Mouse (Mus musculus) embryonic stem cell, embryonic (primary cell): ENCODE results near the gene Calm4.
"Not testable (repeated sequence)": the region's sequence is repeated elsewhere in the genome, so short reads cannot be mapped to it uniquely, and the experiment has no call there.

Experiments used
- CTCF ChIA-PET, 4 experiments: fragments of 300-600 bp in 2 of 4; fragments of 350-600 bp in 2 of 4; sonication (Branson Sonifier 250); formaldehyde crosslinking; loops; one replicate each; lab custom pipeline; 2022; ENCODE audit warnings: inconsistent platforms in 2 of 4; lab: Charles Lee
- POLR2A ChIA-PET, 4 experiments: fragments of 300-600 bp in 2 of 4; fragments of 350-600 bp in 2 of 4; sonication (Branson Sonifier 250); formaldehyde crosslinking; loops; one replicate each; lab custom pipeline; 2022; ENCODE audit warnings: antibody characterized with exemption in 4 of 4, inconsistent platforms in 1 of 4; lab: Charles Lee

Calm4 gene

GRCm38 (mm10) chr13:3853648-3854333 lies 16.2 kb downstream of the Calm4 start, which contains the start of gene Calm5:
TSS of gene Calm5 (plus strand) at chr13:3854173.
- CTCF ChIA-PET: interaction anchor here in 1 of 4 experiments (0.6 kb wide), 1 partner anchor 56 kb away, joined by 5 read pairs; no protein-coding TSS in a partner anchor
- POLR2A ChIA-PET: not testable (repeated sequence)

GRCm38 (mm10) chr13:3854856-3855255 lies 17.3 kb downstream of the Calm4 start:
- ChIA-PET CTCF (no interaction called here), POLR2A (interaction anchor here in 1 of 4 experiments (0.6 to 1.2 kb wide), 2 partner anchors 11 to 220 kb away, joined by 3 to 7 read pairs; no protein-coding TSS in a partner anchor)

DNA sequence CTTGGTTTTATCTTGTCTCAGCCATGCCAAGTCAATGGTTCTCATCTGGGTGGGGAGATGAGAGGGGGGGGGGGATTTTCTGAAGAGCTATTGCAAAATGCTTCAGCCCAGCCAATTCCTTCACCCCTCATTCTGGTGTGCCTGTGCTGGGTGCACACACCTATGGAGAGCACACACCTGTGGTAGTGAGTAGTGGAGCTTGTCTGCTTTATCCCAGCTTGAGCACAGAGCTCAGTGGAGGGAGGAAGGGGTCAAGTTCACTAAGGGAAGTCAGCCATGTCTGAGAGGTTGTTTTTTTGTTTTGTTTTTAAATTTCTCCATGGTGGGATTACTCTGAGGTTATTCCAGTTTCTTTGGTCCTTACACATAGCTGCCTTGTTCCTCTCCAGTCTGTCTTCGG lies 18.7 kb downstream of the Calm4 start:
- CTCF ChIA-PET: no interaction called here
- POLR2A ChIA-PET: interaction anchor here in 2 of 4 experiments (0.7 to 1.6 kb wide), 3 partner anchors 10 to 48 kb away, joined by 3 to 15 read pairs (median 8); no protein-coding TSS in a partner anchor

GRCm38 (mm10) chr13:3861251-3861650 lies 23.7 kb downstream of the Calm4 start:
- ChIA-PET POLR2A (interaction anchor here in 1 of 4 experiments (0.7 kb wide), 1 partner anchor 39 kb away, joined by 3 read pairs; no protein-coding TSS in a partner anchor), CTCF (no interaction called here)

- ChIA-PET CTCF (no interaction called here), POLR2A (no interaction called here)
These were observed 24.8 kb downstream of the Calm4 start for GRCm38 (mm10) chr13:3862325-3862724.

DNA sequence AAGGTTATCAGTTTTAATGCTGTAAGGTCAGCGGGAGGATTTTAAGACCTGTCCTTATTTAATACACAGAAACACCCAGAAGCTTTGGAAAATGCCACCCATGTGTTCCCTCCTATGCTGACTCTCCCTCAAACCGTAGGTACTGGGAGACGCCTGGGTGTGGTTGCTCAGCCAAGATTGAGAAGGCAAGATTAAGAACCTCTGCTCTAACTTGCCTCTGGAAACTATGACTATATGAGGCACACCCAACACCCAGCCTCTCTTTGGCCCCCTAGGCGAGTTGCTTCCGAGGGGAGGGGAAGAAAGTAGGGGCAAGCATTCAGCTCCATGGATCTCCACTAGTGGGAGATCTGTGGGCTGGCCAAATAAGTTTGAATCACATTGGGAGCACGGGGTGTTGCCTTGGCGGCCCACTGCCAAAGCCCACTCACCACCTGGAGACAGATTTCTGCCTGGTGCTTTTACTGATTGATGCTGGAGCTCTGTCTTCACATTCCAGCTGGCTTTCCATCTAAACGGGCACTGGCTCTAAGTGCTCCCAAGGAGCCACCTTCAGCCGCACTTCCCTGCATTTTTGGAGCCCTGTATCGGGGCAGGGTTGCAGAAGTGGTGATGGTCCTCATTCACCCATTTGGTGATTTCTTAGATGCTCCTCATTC lies 25.5 kb downstream of the Calm4 start:
- POLR2A ChIA-PET: no interaction called here
- CTCF ChIA-PET: no interaction called here

DNA sequence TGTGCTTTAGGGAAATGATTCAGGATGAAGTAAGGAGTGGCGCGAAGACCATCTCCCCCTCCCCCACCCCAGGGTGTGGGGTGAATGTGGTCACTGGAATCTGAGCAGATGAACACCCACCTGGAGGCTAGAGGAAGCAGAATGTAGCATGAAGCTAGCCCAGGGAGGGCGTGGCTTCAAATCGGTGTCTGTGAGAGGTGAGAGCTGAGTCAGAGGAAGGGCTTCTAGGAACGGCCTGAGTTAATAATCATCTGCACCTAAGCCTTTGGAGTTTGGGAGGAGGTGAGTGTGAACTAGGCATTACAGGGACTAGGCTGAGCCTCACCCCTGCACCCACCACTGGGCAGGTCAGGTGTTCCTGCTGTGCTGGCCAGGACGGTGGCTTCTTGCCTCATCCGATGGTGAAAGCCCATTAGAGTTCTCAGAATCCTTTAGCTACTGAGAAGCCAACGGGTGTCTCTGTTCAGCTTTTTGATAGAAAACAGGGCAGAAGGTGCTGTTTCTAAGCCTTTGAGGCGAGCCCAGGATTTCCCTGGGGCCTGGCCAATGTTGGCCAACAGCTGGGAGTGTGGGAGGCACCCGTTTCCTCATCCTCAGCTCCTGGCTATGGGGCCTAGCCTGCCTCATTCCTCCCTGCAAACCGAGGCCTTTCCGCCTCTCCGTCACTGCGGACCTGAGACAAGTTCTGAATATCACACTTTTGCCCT lies 28.2 kb downstream of the Calm4 start:
- POLR2A ChIA-PET: interaction anchor here in 2 of 4 experiments (0.6 to 2.2 kb wide), 12 partner anchors 9 to 233 kb away, joined by 3 to 15 read pairs (median 4); partner anchors contain the start of genes Net1 (in 1 of the 2) and Tubal3 (in 1 of the 2)

GRCm38 (mm10) chr13:3866355-3867052 lies 28.9 kb downstream of the Calm4 start:
- CTCF ChIA-PET: interaction anchor here in 2 of 4 experiments (1.0 to 1.3 kb wide), 3 partner anchors 27 to 225 kb away, joined by 3 to 5 read pairs (median 3); no protein-coding TSS in a partner anchor
- POLR2A ChIA-PET: interaction anchor here in 3 of 4 experiments (0.5 to 2.2 kb wide), 14 partner anchors 9 to 233 kb away, joined by 3 to 15 read pairs (median 3); partner anchors contain the start of genes Net1 (in 1 of the 3) and Tubal3 (in 1 of the 3)

More for the DNA sequence above, 28.2 kb downstream of the Calm4 start:
- CTCF ChIA-PET: interaction anchor here in 2 of 4 experiments (1.0 to 1.3 kb wide), 3 partner anchors 28 to 224 kb away, joined by 3 to 5 read pairs (median 3); no protein-coding TSS in a partner anchor

GRCm38 (mm10) chr13:3867158-3867557 lies 29.6 kb downstream of the Calm4 start:
- ChIA-PET CTCF (interaction anchor here in 2 of 4 experiments (0.6 to 1.3 kb wide), 2 partner anchors 44 to 205 kb away, joined by 3 to 5 read pairs; no protein-coding TSS in a partner anchor), POLR2A (interaction anchor here in 3 of 4 experiments (0.5 to 2.2 kb wide), 9 partner anchors 8 to 214 kb away, joined by 3 to 15 read pairs (median 4); no protein-coding TSS in a partner anchor)

GRCm38 (mm10) chr13:3869901-3870300 lies 32.3 kb downstream of the Calm4 start:
- POLR2A ChIA-PET: no interaction called here
- CTCF ChIA-PET: no interaction called here

- ChIA-PET CTCF (no interaction called here), POLR2A (no interaction called here)
These were observed 35.3 kb downstream of the Calm4 start for GRCm38 (mm10) chr13:3872832-3873231.

DNA sequence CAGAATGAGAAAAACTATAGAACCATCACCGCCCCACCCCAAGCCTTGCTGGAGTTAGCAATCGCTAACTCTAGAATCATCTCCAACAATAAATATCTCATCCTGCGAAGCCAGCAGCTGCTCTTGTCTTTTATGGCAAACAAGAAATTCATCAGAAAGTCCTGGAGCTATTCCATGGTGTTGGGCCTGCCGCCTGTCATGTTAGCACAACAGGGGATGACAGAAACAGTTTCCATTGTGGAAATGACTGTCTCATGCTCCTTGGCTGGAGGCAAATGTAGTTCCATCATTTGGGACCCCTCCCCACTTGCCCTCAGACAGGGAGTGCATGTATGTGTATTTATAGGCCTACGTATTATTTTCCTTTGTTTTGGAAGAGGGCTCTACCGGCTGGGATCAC lies 38.9 kb downstream of the Calm4 start:
- ChIA-PET CTCF (no interaction called here), POLR2A (interaction anchor here in 3 of 4 experiments (0.7 to 2.5 kb wide), 4 partner anchors 10 to 146 kb away, joined by 3 to 5 read pairs (median 4); no protein-coding TSS in a partner anchor)

DNA sequence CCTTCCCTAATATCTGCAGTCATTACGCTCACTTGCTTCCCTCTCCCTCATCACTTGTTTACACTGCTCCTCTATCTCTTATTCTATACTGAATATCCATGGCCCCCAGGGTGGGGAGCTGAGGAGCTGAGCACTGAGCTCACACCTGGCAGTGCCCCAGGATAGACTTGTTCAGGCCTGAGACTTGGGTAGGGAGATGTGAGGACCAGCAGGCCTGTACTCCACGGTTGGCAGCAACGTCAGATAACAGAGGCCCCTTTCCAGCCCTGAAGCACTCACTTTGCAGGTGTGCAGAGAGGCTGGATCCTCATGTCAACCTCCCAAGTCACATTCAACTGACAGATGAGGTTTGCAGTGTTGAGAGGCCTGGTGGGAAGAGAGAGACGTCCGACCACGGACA lies 39.6 kb downstream of the Calm4 start:
- POLR2A ChIA-PET: interaction anchor here in 2 of 4 experiments (0.7 to 2.5 kb wide), 3 partner anchors 16 to 147 kb away, joined by 3 to 5 read pairs (median 5); no protein-coding TSS in a partner anchor

DNA sequence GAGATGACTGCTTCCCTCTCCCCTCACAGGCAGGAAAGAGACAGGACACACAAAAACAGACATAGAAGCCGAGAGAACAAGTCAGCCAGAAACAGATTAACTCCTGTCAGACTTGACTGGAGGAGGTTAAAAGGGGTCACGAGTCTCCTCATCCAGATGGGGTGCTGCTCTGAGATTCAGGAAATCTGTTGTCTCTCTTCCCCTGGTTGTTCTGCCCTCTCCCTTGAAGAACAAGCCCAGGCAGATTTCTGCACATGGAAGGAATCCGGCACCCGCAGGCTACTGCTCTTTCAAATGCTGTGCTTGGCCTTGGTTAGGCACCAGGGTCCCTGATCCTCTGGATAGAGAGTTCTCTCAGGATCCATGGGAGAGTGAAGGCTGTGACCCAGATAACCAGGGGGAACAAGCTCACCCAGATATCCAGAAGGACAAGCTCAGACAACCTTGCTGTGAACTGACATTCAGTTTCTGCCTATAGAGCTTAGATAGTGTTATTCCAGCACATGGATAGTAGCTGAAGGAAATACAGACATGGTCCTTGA lies 40.2 kb downstream of the Calm4 start:
- ChIA-PET POLR2A (interaction anchor here in 2 of 4 experiments (0.7 to 2.5 kb wide), 3 partner anchors 12 to 16 kb away, joined by 3 to 5 read pairs (median 5); no protein-coding TSS in a partner anchor), CTCF (no interaction called here)

More for the DNA sequence above, 39.6 kb downstream of the Calm4 start:
- CTCF ChIA-PET: no interaction called here

- ChIA-PET POLR2A (no interaction called here), CTCF (no interaction called here)
These were observed 49.1 kb downstream of the Calm4 start for GRCm38 (mm10) chr13:3886663-3887062.
